Mouse (Mus musculus) small intestine, adult 2 months (tissue): ENCODE measurements around the gene Wfdc13.

ENCODE experiments used
- CTCF ChIP-seq: fragments of 200-500 bp; IDR thresholded peaks from 2 replicates; pipeline ENCODE4 v1.5.1; 2012; ENCODE audit warnings: low read depth, mild to moderate bottlenecking, control low read depth, inconsistent platforms, low read length, moderate library complexity, mixed read lengths; ENCODE audit not compliant: insufficient replicate concordance, insufficient read length; ENCODE audit errors: extremely low read depth
- POLR2A ChIP-seq: fragments of 200-500 bp; IDR thresholded peaks from 2 replicates; pipeline ENCODE4 v1.6.1; 2012; ENCODE audit warnings: low read depth, mild to moderate bottlenecking, control low read depth, inconsistent platforms, low read length, moderate library complexity

DNA sequence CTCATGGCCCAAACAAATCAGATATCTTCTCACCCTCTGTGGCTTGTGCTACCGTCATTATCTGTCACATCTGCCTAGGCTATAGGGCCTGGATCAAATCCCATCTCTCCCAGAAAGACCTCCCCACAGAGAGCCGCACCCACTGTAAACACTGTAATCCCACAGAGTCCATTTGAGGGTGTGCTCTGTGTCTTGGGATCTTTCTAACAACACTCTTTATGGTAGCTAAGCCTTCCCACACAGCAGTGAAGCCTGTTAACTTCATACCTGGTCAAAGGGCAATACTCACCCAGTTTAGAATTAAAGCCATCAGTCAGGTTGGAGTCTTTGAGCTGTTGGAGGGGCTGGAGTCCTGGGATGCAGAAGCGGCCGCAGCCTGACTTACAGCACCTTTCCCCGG is 46.8 kb downstream of the Wfdc13 start:
- TF ChIP-seq POLR2A (no peak), CTCF (no peak)
